Mouse (Mus musculus): ENCODE results near the gene Krt25. TPM values are rescaled to one million over a fixed set of nuclear protein-coding genes. Genes with fewer than 3 reads are reported as not detected.

Krt25 gene
- not detected for total RNA-seq (2021)
- long read RNA-seq, experiment 1 = 0 reads
- long read RNA-seq, experiment 2 = 0 reads

DNA sequence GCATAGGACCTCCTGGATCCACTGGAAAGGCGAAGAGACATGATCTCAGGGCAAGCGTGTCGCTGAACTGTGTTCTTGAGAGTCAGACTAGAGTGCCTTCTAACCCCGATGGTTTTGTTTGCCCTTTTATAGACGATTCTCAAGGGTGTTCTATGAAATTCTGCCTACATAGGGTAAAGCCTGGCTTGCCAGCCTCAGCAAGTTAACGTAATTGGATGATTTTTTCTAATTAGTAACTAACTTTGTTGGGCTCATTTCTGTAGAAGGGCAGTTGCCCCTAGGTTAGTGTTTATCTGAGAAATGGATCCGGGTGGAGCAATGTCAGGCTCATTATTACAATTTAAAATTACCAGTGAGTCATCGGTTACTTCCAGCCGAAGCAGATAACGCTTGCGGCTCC, at the start of gene Krt25:
Krt25 (minus strand) TSS at position 101 of the 400 bp plus-strand sequence.
- no peak for DNase-seq (ENCODE audit: low spot score in 2 of 2)
- intact Hi-C loops (cut with DNase I) = no loop called here

DNA sequence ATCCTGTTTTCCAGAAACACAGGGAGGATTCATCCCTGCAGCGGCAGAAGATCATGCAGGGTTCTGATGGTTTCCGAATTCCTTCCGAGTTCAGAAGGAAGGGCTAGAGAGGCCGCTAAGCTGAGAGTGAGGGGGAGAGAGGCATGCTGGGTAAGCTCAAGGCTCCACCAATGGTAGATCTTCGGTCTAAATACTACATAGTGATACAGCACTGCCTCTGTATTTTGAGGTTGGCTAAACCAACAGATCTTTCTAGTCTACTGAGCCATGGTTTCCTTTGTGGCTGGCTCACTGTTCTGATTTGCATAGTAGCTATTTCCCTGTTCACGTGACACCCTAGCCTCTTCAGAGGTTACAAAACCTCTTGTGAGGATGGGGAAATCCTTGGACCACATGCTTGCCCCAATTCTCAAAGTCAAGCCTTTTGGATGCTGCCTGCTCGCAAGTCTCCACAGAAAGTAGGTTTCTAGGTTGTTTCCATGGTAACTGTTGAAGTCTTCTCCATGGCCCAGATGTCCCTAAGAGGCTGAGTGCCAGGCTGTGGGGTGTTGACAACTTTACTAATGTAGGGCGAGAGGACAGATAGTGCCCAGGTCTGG, 47.2 kb upstream of the Krt25 start:
- peak; percentile 55 to 89 for DNase-seq (ENCODE audit: low spot score in 2 of 2)
- intact Hi-C loops (cut with DNase I) = loop anchor here (5.0 kb wide), 1 partner anchor 58 kb away; no protein-coding TSS in a partner anchor

DNA sequence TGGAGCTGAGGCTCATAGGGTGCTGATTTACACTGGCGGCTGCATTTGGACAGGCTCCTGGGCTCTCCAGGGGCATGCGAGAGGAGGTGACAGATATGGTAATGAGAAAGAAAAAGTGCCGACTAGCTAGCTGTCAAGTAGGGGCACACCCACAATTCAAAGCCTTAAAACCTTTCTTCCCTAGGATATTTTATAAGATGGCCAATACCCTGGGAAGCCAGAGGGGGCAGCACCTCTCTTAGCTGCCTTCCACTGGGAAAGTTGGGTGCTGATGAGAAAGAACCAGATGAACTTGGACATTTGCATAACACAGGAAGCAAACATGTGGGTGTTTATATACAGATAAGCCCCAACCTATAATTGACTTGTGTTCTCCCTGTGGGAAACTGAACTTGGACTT, 46.5 kb upstream of the Krt25 start:
- DNase-seq (ENCODE audit: low spot score in 2 of 2) = peak in 1 of 2 experiments; percentile 59
- intact Hi-C loops (cut with DNase I) = loop anchor here (5.0 kb wide), 1 partner anchor 57 kb away; no protein-coding TSS in a partner anchor

DNA sequence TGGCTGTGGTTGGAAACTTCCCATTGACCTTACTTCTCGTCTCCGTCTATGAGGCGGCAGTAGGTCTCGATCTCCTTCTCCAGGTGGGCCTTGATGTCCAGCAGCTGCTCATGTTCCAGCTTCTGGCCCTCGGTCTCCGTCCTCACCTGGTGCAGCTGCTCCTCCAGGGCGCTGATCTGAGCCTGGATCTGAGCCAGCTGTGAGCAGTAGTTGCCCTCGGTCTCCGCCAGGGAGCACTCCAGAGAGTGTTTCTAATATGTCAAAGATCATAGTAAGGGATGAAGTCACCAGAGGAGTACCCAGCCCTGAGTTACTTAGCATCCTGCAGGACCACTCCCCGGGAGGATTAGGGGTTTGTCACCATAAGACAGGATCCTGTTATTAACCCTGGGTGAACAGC, 44.0 kb upstream of the Krt25 start:
- intact Hi-C loops (cut with DNase I) = loop anchor here (5.0 kb wide), 1 partner anchor 54 kb away; no protein-coding TSS in a partner anchor
- DNase-seq (ENCODE audit: low spot score in 2 of 2) = peak in 1 of 2 experiments; percentile 24

DNA sequence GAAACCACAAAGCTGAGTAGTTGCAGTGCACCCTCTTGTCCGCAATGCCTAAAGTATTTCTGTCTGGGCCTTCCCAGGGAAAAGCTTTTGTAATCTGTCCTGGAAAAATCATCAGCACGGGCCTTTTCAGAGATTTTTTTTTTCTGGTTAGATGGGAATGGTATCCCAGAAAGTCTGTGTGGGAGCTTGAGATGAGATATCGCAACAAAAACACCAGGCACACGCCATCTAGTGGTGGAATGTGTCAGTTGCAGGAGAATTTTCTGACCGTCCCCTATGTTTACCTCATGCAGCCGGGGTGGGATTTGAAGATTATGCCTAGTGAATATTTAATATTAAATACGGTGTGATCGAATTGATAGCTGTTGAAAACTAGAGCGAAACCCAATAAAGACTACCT, 41.7 kb upstream of the Krt25 start:
- intact Hi-C loops (cut with DNase I) = no loop called here
- peak; percentile 59 to 61 for DNase-seq (ENCODE audit: low spot score in 2 of 2)

DNA sequence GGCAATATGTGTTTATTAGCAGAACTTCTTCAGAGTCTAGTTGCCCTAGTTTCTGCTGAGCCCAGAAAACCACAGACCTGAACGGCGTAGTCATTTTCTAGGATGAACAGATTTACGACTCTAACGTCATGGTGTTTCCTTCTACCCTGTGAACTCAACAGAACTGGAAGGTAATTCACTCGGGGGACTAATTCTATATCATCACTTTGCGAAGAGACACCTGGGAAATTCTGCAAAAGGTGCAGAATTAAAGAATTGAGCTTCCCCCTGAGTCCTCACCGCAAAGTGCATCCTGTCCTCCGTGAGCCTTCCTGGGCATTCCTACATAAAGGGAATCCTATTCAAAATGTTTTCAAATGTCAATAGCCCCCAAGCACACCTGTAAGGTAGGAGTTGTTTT, 38.7 kb upstream of the Krt25 start:
- no peak for DNase-seq (ENCODE audit: low spot score in 2 of 2)
- intact Hi-C loops (cut with DNase I) = no loop called here

DNA sequence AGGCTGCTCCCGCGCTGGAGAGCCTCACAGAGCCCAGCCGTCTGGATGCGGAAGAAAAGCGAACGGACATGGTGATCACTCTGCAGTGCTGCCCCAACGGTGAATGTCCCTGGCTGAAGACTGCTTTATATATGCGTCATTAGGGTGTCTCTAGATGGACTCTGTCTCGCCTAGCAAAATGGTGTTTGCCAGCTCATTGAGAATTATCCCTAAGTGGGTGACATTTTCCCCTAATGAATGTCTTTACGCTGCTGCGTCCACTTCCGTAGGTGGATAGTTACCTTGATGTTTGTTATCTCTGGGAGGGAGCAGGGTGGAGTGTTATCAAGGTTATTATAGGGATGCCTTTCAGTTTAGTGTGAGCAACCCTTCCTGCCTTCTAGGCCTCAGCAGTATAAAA, 28.3 kb upstream of the Krt25 start, which contains the start of gene Krt27:
Krt27 (minus strand) TSS at position 101 of the 400 bp plus-strand sequence.
- intact Hi-C loops (cut with DNase I) = no loop called here
- DNase-seq (ENCODE audit: low spot score in 2 of 2) = no peak

DNA sequence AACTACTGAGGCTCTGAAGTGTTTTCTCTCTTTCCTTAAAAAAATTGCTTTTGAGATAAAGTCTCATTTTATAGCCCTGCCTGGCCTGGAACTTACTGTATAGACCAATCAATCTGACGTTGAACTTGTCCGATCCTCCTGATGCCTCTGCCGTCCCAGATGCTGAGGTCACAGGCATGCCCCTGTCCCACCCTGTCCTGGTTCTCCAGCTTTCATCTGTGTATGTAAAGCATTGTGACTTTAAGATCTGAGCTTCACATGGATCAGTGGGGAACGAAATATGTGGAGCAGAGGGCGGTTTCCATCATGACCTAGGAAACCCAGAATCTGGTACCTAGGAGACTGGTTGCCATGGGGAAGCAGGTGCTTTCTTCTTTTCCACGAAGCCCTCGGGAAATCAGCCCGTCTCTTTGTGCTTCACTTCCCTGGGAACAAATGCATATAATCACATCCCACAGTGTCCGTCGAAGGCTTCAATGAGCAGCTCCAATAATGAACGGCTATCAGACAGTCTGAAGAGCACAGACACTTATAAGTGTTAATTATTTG, 16.6 kb upstream of the Krt25 start:
- no peak for DNase-seq (ENCODE audit: low spot score in 2 of 2)
- intact Hi-C loops (cut with DNase I) = no loop called here

DNA sequence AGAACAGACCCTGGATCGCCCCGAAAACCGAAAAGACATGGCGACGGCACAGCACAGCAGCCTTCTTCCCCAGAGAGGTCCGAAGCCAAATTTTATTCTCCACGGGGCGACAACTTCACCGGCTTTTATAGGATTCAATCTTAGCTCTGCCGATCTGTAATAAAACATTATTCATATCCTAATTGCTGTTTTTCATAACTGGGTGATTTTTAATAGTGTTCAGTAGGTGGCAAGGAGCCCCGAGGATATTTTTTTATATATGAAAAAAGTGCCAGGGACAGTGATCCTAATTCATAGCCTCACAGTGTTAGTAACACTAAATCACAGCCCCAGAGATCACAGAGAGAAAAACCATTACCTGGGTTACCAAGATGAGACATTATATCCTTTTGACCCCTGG, 15.1 kb upstream of the Krt25 start, which contains the start of gene Krt26:
Krt26 (minus strand) TSS at position 101 of the 400 bp plus-strand sequence.
- DNase-seq (ENCODE audit: low spot score in 2 of 2) = no peak
- intact Hi-C loops (cut with DNase I) = no loop called here

DNA sequence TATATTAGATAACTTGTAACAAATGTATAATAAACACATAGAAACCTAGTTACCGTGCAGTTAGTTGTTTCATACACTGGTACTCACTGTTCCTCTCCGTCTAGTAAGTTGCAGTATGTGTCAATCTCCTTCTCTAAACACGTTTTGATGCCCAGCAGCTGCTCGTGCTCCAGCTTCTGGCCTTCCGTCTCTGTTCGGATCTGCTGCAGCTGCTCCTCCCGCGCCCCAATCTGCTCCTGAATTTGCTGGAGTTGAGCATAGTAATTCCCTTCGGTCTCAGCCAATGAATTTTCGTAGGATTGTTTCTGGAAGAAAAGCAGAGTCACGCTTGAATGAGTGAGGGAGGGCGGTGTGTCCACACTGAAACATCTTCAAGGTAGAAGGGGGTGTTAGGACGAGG, 10.7 kb upstream of the Krt25 start:
- intact Hi-C loops (cut with DNase I) = no loop called here

DNA sequence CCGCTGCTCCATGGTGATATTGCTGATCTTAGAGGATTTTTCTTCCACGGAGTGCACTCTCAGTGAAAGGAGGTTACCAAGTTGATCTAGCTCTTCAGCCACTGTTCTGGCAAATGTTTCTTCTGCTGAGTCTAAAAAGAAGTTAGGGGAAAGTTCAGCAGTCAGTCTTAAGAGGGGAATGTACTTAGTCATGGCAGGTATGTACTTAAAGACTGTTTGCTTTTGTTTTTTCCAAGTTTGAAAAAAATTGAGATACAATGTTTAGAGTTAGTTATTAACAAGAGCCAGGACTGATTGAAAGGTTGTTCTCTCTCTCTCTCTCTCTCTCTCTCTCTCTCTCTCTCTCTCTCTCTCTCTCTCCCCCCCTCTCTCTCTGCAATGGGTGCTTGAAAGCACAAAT, 6.9 kb upstream of the Krt25 start:
- DNase-seq (ENCODE audit: low spot score in 2 of 2) = no peak
- intact Hi-C loops (cut with DNase I) = no loop called here

More for the DNA sequence above, 10.7 kb upstream of the Krt25 start:
- DNase-seq (ENCODE audit: low spot score in 2 of 2) = peak; percentile 51 to 73

DNA sequence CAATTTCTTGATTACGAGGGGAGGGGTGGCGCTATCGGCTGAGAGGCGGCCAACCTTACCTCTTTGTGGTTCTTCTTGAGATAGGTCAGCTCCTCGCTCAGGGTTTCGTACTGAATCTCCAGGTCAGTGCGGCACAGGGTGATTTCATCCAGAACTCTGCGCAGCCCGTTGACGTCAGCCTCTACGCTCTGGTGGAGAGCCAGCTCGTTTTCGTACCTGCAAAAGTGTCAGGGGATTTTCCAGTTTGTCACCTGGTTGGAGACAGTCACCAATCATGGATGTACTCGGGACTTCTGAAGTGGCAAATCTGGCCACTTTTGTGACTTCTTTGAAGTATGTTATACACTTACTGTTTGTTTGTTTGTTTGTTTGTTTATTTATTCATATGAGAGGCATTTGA, 1.7 kb downstream of the Krt25 start:
- intact Hi-C loops (cut with DNase I) = no loop called here
- no peak for DNase-seq (ENCODE audit: low spot score in 2 of 2)

DNA sequence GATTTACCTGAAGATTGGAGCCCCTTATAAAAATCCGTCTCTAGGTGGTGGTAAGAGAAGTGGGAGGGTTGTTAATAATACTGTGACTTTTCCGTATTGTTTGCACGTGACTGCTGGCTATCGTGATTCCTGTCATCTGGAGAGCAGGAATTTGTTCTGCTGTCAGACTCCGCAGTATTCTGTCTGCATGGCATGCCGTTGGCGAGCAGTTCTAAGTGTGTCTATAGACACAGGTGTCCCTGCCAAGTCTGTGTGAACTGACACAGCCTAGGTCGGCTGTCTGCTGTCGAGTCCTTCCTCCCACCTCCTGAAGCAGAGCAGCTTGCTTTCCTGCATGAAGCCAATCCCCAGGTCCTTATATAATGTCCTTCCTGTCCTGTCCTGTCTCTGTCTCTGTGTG, 3.6 kb downstream of the Krt25 start:
- DNase-seq (ENCODE audit: low spot score in 2 of 2) = no peak
- intact Hi-C loops (cut with DNase I) = no loop called here

DNA sequence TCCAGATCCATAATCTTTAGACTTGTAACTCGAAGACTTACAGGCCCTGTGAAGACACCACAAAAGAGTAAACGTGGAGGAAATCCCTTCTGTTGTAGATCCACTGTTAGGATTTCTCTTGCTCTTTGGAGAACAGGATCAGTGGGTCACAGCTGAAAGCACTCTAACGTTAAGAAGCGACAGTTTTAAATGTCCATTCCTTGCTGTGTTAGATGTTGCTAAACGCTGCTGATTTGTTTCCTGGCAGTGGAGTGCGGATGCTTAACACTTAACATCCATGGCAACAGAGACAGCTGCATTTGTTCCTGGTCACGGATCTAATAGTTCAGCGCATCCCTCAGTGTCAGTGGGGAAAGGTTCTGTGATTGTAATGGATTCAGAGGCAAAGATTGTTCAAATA, 6.2 kb downstream of the Krt25 start:
- intact Hi-C loops (cut with DNase I) = no loop called here
- DNase-seq (ENCODE audit: low spot score in 2 of 2) = no peak

DNA sequence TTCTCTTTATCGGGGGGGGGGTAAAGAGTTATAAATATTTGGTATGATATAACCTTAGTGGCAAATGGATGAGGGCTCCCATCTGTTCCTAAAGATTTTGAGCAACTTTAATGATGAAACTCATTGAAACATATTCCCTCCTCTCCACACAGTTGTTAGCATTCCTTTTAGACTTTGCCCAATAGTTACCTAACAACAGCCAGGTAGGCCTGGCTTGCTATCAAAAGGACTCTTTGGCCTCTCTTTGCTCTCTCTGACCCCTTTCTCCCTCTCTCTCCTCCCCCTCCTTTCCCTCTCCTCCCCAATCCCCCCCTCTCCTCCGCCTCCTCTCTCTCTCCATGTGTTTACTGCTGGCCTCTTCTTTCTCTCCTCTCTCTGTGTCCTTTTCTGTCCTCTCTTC, 8.2 kb downstream of the Krt25 start:
- intact Hi-C loops (cut with DNase I) = loop anchor here (5.0 kb wide), 1 partner anchor 53 kb away; no protein-coding TSS in a partner anchor
- no peak for DNase-seq (ENCODE audit: low spot score in 2 of 2)

DNA sequence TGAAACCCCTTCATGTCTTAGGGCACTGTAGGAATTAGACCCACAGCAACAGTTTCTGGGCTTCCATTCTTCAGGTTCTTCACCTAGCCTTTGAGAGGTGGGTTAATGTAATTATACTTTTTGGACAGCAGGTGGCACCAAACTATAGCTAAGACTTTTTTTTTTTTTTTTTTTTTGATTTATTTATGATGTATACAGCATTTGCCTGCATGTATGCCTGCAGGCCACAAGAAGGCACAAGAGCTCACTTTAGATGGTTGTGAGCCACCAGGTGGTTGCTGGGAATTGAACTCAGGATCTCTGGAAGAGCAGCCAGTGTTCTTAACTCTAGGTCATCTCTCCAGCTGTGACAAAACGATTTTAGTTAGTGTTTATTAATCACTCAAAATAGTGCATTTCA, 11.9 kb downstream of the Krt25 start:
- intact Hi-C loops (cut with DNase I) = loop anchor here (5.0 kb wide), 1 partner anchor 56 kb away; no protein-coding TSS in a partner anchor

DNA sequence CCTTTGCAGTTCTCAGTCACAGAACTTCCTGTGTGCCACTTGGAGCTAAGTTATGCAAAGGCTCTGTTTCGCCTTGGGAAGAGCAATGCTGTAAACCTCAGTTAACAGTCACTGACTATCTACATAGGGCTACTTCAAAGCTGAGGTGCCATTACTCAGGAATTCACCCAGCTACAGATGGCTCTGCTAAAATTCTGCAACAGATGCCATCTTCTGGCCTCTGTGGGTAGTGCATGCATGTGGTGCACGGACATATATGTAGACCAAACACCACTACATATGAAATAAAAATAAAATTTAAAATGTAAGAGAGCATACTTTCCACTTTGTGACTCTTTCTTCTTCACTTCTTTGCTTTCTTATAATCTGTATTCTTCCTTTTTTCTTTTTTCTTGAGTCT, 15.2 kb downstream of the Krt25 start:
- intact Hi-C loops (cut with DNase I) = loop anchor here (10.0 kb wide), 1 partner anchor 323 kb away; the partner anchor contains the start of gene Gjd3

More for the DNA sequence above, 11.9 kb downstream of the Krt25 start:
- peak in 1 of 2 experiments; percentile 18 for DNase-seq (ENCODE audit: low spot score in 2 of 2)

DNA sequence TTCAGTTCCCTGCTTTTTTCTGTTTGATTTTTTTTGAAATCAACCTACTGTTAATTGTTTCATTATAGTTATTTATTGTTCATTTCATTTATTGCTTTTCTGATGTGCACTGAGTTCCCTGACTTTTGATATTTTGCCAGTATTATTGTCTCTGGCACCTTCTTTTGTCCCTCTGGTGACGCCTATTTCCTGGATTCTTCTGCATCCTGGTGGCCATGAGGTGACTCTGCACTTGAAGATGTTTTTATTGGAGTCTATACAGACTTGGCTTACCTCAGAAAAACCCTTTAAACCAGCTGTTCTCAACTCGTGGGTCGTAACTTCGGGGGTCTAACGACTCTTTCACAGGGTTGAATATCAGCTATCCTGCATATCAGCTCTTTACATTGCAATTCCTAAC, 27.7 kb downstream of the Krt25 start:
- intact Hi-C loops (cut with DNase I) = no loop called here
- DNase-seq (ENCODE audit: low spot score in 2 of 2) = no peak

More for the DNA sequence above, 15.2 kb downstream of the Krt25 start:
- DNase-seq (ENCODE audit: low spot score in 2 of 2) = peak; percentile 72 to 82

DNA sequence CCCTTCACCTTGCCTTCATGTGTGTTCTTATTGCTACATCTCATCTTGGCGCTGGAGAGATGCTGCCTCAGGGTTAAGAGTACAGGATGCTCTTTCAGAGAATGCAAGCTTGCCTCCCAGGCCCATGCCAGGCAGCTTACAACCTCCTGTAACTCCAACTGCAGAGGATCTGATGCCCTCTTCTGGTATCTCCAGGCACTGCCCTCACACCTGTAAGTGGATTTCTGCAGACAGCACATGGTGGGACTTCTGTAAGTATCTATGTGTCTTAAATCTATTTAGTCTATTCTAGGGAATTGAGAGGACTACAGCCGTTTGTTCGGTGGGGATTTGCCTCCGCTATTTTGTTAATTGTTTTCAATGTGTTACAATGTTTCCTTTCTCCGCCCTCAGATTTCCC, 29.9 kb downstream of the Krt25 start:
- DNase-seq (ENCODE audit: low spot score in 2 of 2) = peak; percentile 46 to 55
- intact Hi-C loops (cut with DNase I) = loop anchor here (5.0 kb wide), 3 partner anchors 46 to 106 kb away; no protein-coding TSS in a partner anchor

DNA sequence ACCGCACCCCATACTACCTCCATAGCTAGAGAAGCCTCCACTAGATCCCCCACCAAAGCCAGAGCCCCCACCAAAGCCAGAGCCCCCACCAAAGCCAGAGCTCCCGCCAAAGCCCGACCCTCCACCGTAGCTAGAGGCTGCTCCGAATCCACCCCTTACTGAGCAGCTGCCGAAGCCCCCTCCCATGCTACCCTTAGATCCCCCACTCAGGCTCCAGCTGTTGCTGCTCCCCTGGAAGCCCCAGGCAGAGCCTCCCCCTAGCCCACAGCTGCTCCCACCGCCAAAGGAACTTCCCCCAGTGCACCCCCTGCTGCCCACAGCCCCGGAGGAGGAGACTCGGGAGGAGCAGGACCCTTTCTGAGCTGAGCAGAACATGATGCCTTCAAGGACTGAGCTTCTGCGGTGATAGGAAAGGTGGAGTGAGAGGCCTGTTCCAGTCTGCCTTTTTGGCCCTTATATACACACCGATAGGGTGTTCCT, 37.9 kb downstream of the Krt25 start, which contains the start of gene Krt24:
Krt24 (minus strand) TSS at position 430 of the 480 bp plus-strand sequence.
- no peak for DNase-seq (ENCODE audit: low spot score in 2 of 2)
- intact Hi-C loops (cut with DNase I) = no loop called here

Measured in left cerebral cortex, postnatal 14 days (tissue).